Mouse (Mus musculus) lung, embryonic 14.5 days (tissue): ENCODE measurements around the gene Gdpd3. TPM values are rescaled to one million over a fixed set of nuclear protein-coding genes. Genes with fewer than 3 reads are reported as not detected.

Experiments
- ATAC-seq: fragments of 200-750 bp; cut with Nextera tagmentation; 2 replicates; pipeline ENCODE4 v1.8.0; 2017; ENCODE audit warnings: mild to moderate bottlenecking, moderate TSS enrichment, moderate library complexity; ENCODE audit not compliant: insufficient read depth
- DNase-seq: peaks from one replicate; pipeline ENCODE4 v3.0.0-alpha.2; 2015
- H3K27ac ChIP-seq: fragments of 300-500 bp; sonication (generic); 2 replicates; pipeline ENCODE4 v1.5.1; 2014; ENCODE audit warnings: low read depth, mild to moderate bottlenecking, moderate library complexity
- H3K27me3 ChIP-seq: fragments of 300-500 bp; sonication (generic); 2 replicates; pipeline ENCODE4 v1.6.1; 2014; ENCODE audit warnings: low read length, control low read depth; ENCODE audit not compliant: insufficient read depth
- H3K36me3 ChIP-seq: fragments of 300-500 bp; sonication (generic); 2 replicates; pipeline ENCODE4 v1.6.1; 2014; ENCODE audit warnings: control low read depth; ENCODE audit not compliant: insufficient read depth
- H3K4me1 ChIP-seq: fragments of 300-500 bp; sonication (generic); 2 replicates; pipeline ENCODE4 v1.6.1; 2014; ENCODE audit warnings: antibody characterized with exemption, control low read depth; ENCODE audit not compliant: insufficient read depth
- H3K4me2 ChIP-seq: fragments of 300-500 bp; sonication (generic); 2 replicates; pipeline ENCODE4 v1.6.1; 2014; ENCODE audit warnings: mild to moderate bottlenecking
- H3K4me3 ChIP-seq: fragments of 300-500 bp; sonication (generic); 2 replicates; pipeline ENCODE4 v1.5.1; 2014; ENCODE audit warnings: low read depth, low read length
- H3K9ac ChIP-seq: fragments of 300-500 bp; sonication (generic); 2 replicates; pipeline ENCODE4 v1.6.1; 2014
- H3K9me3 ChIP-seq: fragments of 300-500 bp; sonication (generic); 2 replicates; pipeline ENCODE4 v1.6.1; 2016; ENCODE audit warnings: low read depth, low read length, control low read depth
- CTCF ChIP-seq: IDR thresholded peaks from 2 replicates; pipeline ENCODE4 v1.5.1; 2016; ENCODE audit warnings: antibody characterized with exemption, low read depth
- WGBS: fragments of 180-500 bp; shearing (Covaris S2); extraction: QIAGEN DNeasy Blood & Tissue Kit; methylation state at CpG from one replicate; pipeline ENCODE4 v1.1.7; 2014; 5-methylcytosine and 5-hydroxymethylcytosine counted together
- polyA plus RNA-seq: library from polyadenylated mRNA; unstranded; fragments of >200 nt; fragmentation: Nextera tagmentation; extraction: Ambion mirVana; gene quantifications from 2 replicates; pipeline ENCODE4 v1.2.1, GENCODE M21; 2014

Gene Gdpd3
- polyA plus RNA-seq, 1 experiment from 2014 or later = 3.3 TPM

- Histone ChIP-seq H3K27me3 (no peaks in the 10 kb centered on the region), H3K36me3 (peaks cover 16% of the 10 kb centered on the region; the same call in 1 of the 2 replicates), H3K9me3 (no peaks in the 10 kb centered on the region), H3K4me2 (peak overlapping the region; percentile 10), H3K4me1 (peaks cover 18% of the 10 kb centered on the region), H3K9ac (peak overlapping the region; percentile 29), H3K27ac (no peak overlapping the region), H3K4me3 (no peak overlapping the region)
- WGBS = 59% methylated on average over 6 of the region's 6 CpGs
- peak; percentile 68 for DNase-seq
- no peak for TF ChIP-seq CTCF
- no peak for ATAC-seq
Observed at GRCm38 (mm10) chr7:126806956-126807355, 40.8 kb downstream of the Gdpd3 start.

GRCm38 (mm10) chr7:126807405-126807804 is 41.3 kb downstream of the Gdpd3 start:
- peak overlapping the region; percentile 73 for H3K4me3 ChIP-seq
- H3K9me3 ChIP-seq = no peaks in the 10 kb centered on the region
- no peak for TF ChIP-seq CTCF
- H3K9ac ChIP-seq = peak overlapping the region; percentile 72
- H3K4me2 ChIP-seq = peak overlapping the region; percentile 92
- DNase-seq (no peak), ATAC-seq (no peak)
- no peaks in the 10 kb centered on the region for H3K27me3 ChIP-seq
- peaks cover 16% of the 10 kb centered on the region; the same call in 1 of the 2 replicates for H3K36me3 ChIP-seq
- H3K27ac ChIP-seq = no peak overlapping the region
- WGBS = 54% methylated on average over 4 of the region's 4 CpGs
- H3K4me1 ChIP-seq = peaks cover 18% of the 10 kb centered on the region

- Histone ChIP-seq H3K4me2 (peak overlapping the region; percentile 92), H3K4me3 (peak overlapping the region; percentile 73), H3K27ac (peak overlapping the region; percentile 83), H3K9ac (peak overlapping the region; percentile 72), H3K4me1 (peaks cover 18% of the 10 kb centered on the region), H3K36me3 (peaks cover 11% of the 10 kb centered on the region; the same call in 1 of the 2 replicates), H3K9me3 (no peaks in the 10 kb centered on the region), H3K27me3 (no peaks in the 10 kb centered on the region)
- TF ChIP-seq CTCF = peak; percentile 21; the same call in 1 of the 2 replicates
- peak; percentile 97 for DNase-seq
- ATAC-seq = peak; percentile 96
- under 1% methylated on average over 43 of the region's 43 CpGs for WGBS
Observed at GRCm38 (mm10) chr7:126808703-126809455, 42.7 kb downstream of the Gdpd3 start.

GRCm38 (mm10) chr7:126809723-126810369 is 43.7 kb downstream of the Gdpd3 start:
- peak overlapping the region; percentile 72 for H3K9ac ChIP-seq
- DNase-seq (no peak), ATAC-seq (no peak)
- peaks cover 18% of the 10 kb centered on the region for H3K4me1 ChIP-seq
- H3K27me3 ChIP-seq = no peaks in the 10 kb centered on the region
- H3K4me3 ChIP-seq = peak overlapping the region; percentile 73; the same call in 1 of the 2 replicates
- peaks cover 7% of the 10 kb centered on the region; the same call in 1 of the 2 replicates for H3K36me3 ChIP-seq
- H3K9me3 ChIP-seq = no peaks in the 10 kb centered on the region
- no peak for TF ChIP-seq CTCF
- H3K4me2 ChIP-seq = peak overlapping the region; percentile 92
- H3K27ac ChIP-seq = peak overlapping the region; percentile 83
- 46% methylated on average over 5 of the region's 5 CpGs for WGBS

GRCm38 (mm10) chr7:126815726-126816222 is 49.6 kb downstream of the Gdpd3 start:
- DNase-seq = no peak
- no peak overlapping the region for H3K4me3 ChIP-seq
- no peak for ATAC-seq
- no peaks in the 10 kb centered on the region for H3K9me3 ChIP-seq
- no peaks in the 10 kb centered on the region for H3K36me3 ChIP-seq
- H3K4me2 ChIP-seq = no peak overlapping the region
- WGBS = 51% methylated on average over 8 of the region's 8 CpGs
- no peak overlapping the region for H3K9ac ChIP-seq
- no peaks in the 10 kb centered on the region for H3K27me3 ChIP-seq
- no peak for TF ChIP-seq CTCF
- no peaks in the 10 kb centered on the region for H3K4me1 ChIP-seq
- H3K27ac ChIP-seq = no peak overlapping the region

- WGBS = 75% methylated on average over 8 of the region's 8 CpGs
Observed at GRCm38 (mm10) chr7:126816494-126816893, 50.4 kb downstream of the Gdpd3 start.

GRCm38 (mm10) chr7:126817595-126817994 is 51.5 kb downstream of the Gdpd3 start:
- no peak for TF ChIP-seq CTCF
- no peaks in the 10 kb centered on the region for H3K9me3 ChIP-seq
- H3K4me2 ChIP-seq = no peak overlapping the region
- no peaks in the 10 kb centered on the region for H3K4me1 ChIP-seq
- H3K27me3 ChIP-seq = peaks cover 7% of the 10 kb centered on the region
- DNase-seq (no peak), ATAC-seq (no peak)
- 70% methylated on average over 7 of the region's 7 CpGs for WGBS
- H3K27ac ChIP-seq = no peak overlapping the region
- H3K4me3 ChIP-seq = no peak overlapping the region
- no peak overlapping the region for H3K9ac ChIP-seq
- no peaks in the 10 kb centered on the region for H3K36me3 ChIP-seq

More at GRCm38 (mm10) chr7:126816494-126816893, 50.4 kb downstream of the Gdpd3 start:
- DNase-seq = peak; percentile 25
- H3K4me3 ChIP-seq = no peak overlapping the region
- H3K36me3 ChIP-seq = no peaks in the 10 kb centered on the region
- no peak overlapping the region for H3K4me2 ChIP-seq
- H3K9ac ChIP-seq = no peak overlapping the region
- H3K27ac ChIP-seq = no peak overlapping the region
- no peaks in the 10 kb centered on the region for H3K4me1 ChIP-seq
- TF ChIP-seq CTCF = no peak
- H3K9me3 ChIP-seq = no peaks in the 10 kb centered on the region
- no peaks in the 10 kb centered on the region for H3K27me3 ChIP-seq
- ATAC-seq = no peak
